Mouse (Mus musculus): ENCODE data around the gene Hist4h4. TPM values are rescaled to one million over a fixed set of nuclear protein-coding genes. Genes with fewer than 3 reads are reported as not detected.
A peak's percentile ranks its signal among the peaks of the same experiment; 100 is the strongest.

The Hist4h4 gene
- polyA plus RNA-seq, 1 experiment: 1.2 TPM

GRCm38 (mm10) chr6:136827881-136828561 lies 23.8 kb upstream of the Hist4h4 start, which contains the start of gene Wbp11:
Gene Wbp11 (minus strand): TSS chr6:136828233.
- TF ChIP-seq CTCF (IDR thresholded peaks at IDR 0.05; ENCODE audit: extremely low read depth, insufficient read depth, insufficient read length, insufficient replicate concordance) (no peak), POLR2A (IDR thresholded peaks at IDR 0.05; ENCODE audit: low read depth, low read length) (peak; percentile 64)
- under 1% methylated on average over 45 of the region's 45 CpGs for WGBS
- H3K4me1 ChIP-seq (ENCODE audit: control insufficient read depth, insufficient read depth, insufficient read length): no peaks in the 10 kb centered on the region; the same call in 1 of the 2 replicates
- peak within 1 kb of the TSS; percentile 86 for H3K4me3 ChIP-seq (ENCODE audit: extremely low read depth, insufficient read depth, insufficient read length)
- H3K27me3 ChIP-seq (ENCODE audit: control insufficient read depth, insufficient read depth, low read length): no peaks in the 10 kb centered on the region
- DNase-seq (ENCODE audit: low read depth in 1 of 2, low spot score in 2 of 2): peak; percentile 91 to 98
- H3K36me3 ChIP-seq (ENCODE audit: control insufficient read depth, insufficient read depth, low read length): peaks cover 13% of the 10 kb centered on the region
- peak within 1 kb of the TSS; percentile 69 for H3K27ac ChIP-seq (ENCODE audit: insufficient read depth, low read length)

DNA sequence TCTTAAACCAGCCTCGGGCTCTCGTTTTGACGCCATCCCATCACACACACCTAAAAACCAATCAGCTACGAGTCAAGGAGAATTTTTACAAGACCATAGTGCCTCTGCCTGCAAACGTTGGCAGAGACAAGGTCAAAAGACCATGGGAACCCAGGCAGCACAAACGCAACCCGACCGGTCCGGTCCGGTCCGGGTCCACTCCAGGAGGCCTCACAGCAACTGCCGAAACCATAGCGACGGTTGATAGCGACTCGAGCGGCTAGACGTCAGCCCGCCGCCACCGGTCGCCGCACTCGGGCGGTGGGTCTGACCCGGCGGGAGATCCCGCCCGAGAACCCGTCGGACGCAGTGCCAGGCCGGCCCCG lies 23.3 kb upstream of the Hist4h4 start, which contains the start of gene BC049715:
TSS of gene BC049715 (plus strand) at position 111 of the 365 bp plus-strand sequence.
- Histone ChIP-seq H3K36me3 (ENCODE audit: control insufficient read depth, insufficient read depth, low read length) (peaks cover 18% of the 10 kb centered on the region), H3K27ac (ENCODE audit: insufficient read depth, low read length) (peak within 1 kb of the TSS; percentile 69), H3K4me3 (ENCODE audit: extremely low read depth, insufficient read depth, insufficient read length) (peak within 1 kb of the TSS; percentile 86), H3K27me3 (ENCODE audit: control insufficient read depth, insufficient read depth, low read length) (no peaks in the 10 kb centered on the region), H3K4me1 (ENCODE audit: control insufficient read depth, insufficient read depth, insufficient read length) (no peaks in the 10 kb centered on the region; the same call in 1 of the 2 replicates)
- TF ChIP-seq POLR2A (IDR thresholded peaks at IDR 0.05; ENCODE audit: low read depth, low read length) (no peak), CTCF (IDR thresholded peaks at IDR 0.05; ENCODE audit: extremely low read depth, insufficient read depth, insufficient read length, insufficient replicate concordance) (no peak)
- WGBS: under 1% methylated on average over 34 of the region's 34 CpGs
- DNase-seq (ENCODE audit: low read depth in 1 of 2, low spot score in 2 of 2): no peak

GRCm38 (mm10) chr6:136827116-136827515 lies 22.9 kb upstream of the Hist4h4 start:
- WGBS: 5% methylated on average over 7 of the region's 7 CpGs
- no peak for TF ChIP-seq POLR2A (IDR thresholded peaks at IDR 0.05; ENCODE audit: low read depth, low read length)
- TF ChIP-seq CTCF (IDR thresholded peaks at IDR 0.05; ENCODE audit: extremely low read depth, insufficient read depth, insufficient read length, insufficient replicate concordance): no peak
- no peaks in the 10 kb centered on the region; the same call in 1 of the 2 replicates for H3K4me1 ChIP-seq (ENCODE audit: control insufficient read depth, insufficient read depth, insufficient read length)
- H3K27ac ChIP-seq (ENCODE audit: insufficient read depth, low read length): no peak overlapping the region
- peaks cover 21% of the 10 kb centered on the region for H3K36me3 ChIP-seq (ENCODE audit: control insufficient read depth, insufficient read depth, low read length)
- H3K27me3 ChIP-seq (ENCODE audit: control insufficient read depth, insufficient read depth, low read length): no peaks in the 10 kb centered on the region
- peak overlapping the region; percentile 86 for H3K4me3 ChIP-seq (ENCODE audit: extremely low read depth, insufficient read depth, insufficient read length)
- DNase-seq (ENCODE audit: low read depth in 1 of 2, low spot score in 2 of 2): no peak

DNA sequence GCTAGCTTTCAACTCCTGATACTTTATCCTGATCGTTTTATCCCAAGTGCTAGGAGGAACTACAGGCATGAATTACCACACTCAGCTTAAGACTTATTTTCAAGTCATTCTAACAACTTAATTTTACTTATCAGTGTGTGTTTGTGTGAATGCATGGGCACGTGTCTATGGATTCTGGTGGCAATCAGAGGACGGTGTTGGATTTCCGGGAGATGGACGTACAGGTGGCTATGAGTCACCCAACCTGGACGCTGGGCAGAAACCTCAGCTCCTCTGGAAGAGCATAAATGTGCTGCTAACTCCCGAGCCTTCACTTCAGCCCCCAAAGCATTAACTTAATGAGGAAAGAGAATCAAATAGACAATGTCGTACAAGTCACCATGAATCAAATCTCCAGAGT lies 20.8 kb upstream of the Hist4h4 start:
- WGBS: 91% methylated on average over 8 of the region's 8 CpGs
- DNase-seq (ENCODE audit: low read depth in 1 of 2, low spot score in 2 of 2): no peak
- H3K27me3 ChIP-seq (ENCODE audit: control insufficient read depth, insufficient read depth, low read length): no peaks in the 10 kb centered on the region
- no peak overlapping the region for H3K4me3 ChIP-seq (ENCODE audit: extremely low read depth, insufficient read depth, insufficient read length)
- H3K36me3 ChIP-seq (ENCODE audit: control insufficient read depth, insufficient read depth, low read length): peaks cover 41% of the 10 kb centered on the region
- H3K27ac ChIP-seq (ENCODE audit: insufficient read depth, low read length): no peak overlapping the region
- H3K4me1 ChIP-seq (ENCODE audit: control insufficient read depth, insufficient read depth, insufficient read length): no peaks in the 10 kb centered on the region; the same call in 1 of the 2 replicates
- TF ChIP-seq POLR2A (IDR thresholded peaks at IDR 0.05; ENCODE audit: low read depth, low read length) (no peak), CTCF (IDR thresholded peaks at IDR 0.05; ENCODE audit: extremely low read depth, insufficient read depth, insufficient read length, insufficient replicate concordance) (no peak)

- H3K27ac ChIP-seq (ENCODE audit: insufficient read depth, low read length): no peak overlapping the region
- no peaks in the 10 kb centered on the region for H3K4me1 ChIP-seq (ENCODE audit: control insufficient read depth, insufficient read depth, insufficient read length)
- DNase-seq (ENCODE audit: low read depth in 1 of 2, low spot score in 2 of 2): no peak
- WGBS: 96% methylated on average over 18 of the region's 18 CpGs
- H3K27me3 ChIP-seq (ENCODE audit: control insufficient read depth, insufficient read depth, low read length): no peaks in the 10 kb centered on the region
- peaks cover 64% of the 10 kb centered on the region for H3K36me3 ChIP-seq (ENCODE audit: control insufficient read depth, insufficient read depth, low read length)
- H3K4me3 ChIP-seq (ENCODE audit: extremely low read depth, insufficient read depth, insufficient read length): no peak overlapping the region
- no peak for TF ChIP-seq POLR2A (IDR thresholded peaks at IDR 0.05; ENCODE audit: low read depth, low read length)
These were observed 16.9 kb upstream of the Hist4h4 start for GRCm38 (mm10) chr6:136821086-136821485.

DNA sequence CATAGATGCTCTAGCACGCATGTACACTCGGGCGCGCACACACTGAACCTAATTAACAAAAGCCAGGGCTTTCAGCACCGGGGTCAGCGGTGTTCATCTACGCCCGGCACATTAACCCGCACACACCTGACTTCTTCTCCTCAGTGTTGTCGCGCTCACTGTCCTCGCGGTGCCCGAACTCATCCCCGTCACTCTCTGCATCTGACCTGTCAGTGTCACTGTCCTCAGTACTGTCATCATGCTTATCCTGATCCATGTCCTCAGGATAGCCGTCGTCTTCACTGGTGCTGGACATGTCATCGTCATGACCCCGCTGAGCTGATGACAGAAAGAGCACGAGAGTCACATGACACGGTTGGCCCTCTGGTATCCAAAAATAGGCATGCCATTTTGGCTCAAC lies 16.2 kb upstream of the Hist4h4 start:
- 97% methylated on average over 21 of the region's 21 CpGs for WGBS
- no peak for DNase-seq (ENCODE audit: low read depth in 1 of 2, low spot score in 2 of 2)
- TF ChIP-seq POLR2A (IDR thresholded peaks at IDR 0.05; ENCODE audit: low read depth, low read length) (no peak), CTCF (IDR thresholded peaks at IDR 0.05; ENCODE audit: extremely low read depth, insufficient read depth, insufficient read length, insufficient replicate concordance) (no peak)
- Histone ChIP-seq H3K27ac (ENCODE audit: insufficient read depth, low read length) (no peak overlapping the region), H3K4me1 (ENCODE audit: control insufficient read depth, insufficient read depth, insufficient read length) (no peaks in the 10 kb centered on the region), H3K27me3 (ENCODE audit: control insufficient read depth, insufficient read depth, low read length) (no peaks in the 10 kb centered on the region), H3K36me3 (ENCODE audit: control insufficient read depth, insufficient read depth, low read length) (peaks cover 70% of the 10 kb centered on the region), H3K4me3 (ENCODE audit: extremely low read depth, insufficient read depth, insufficient read length) (no peak overlapping the region)

GRCm38 (mm10) chr6:136817549-136817948 lies 13.3 kb upstream of the Hist4h4 start:
- 97% methylated on average over 3 of the region's 3 CpGs for WGBS
- TF ChIP-seq POLR2A (IDR thresholded peaks at IDR 0.05; ENCODE audit: low read depth, low read length) (no peak), CTCF (IDR thresholded peaks at IDR 0.05; ENCODE audit: extremely low read depth, insufficient read depth, insufficient read length, insufficient replicate concordance) (no peak)

More at GRCm38 (mm10) chr6:136817549-136817948, 13.3 kb upstream of the Hist4h4 start:
- DNase-seq (ENCODE audit: low read depth in 1 of 2, low spot score in 2 of 2): no peak
- Histone ChIP-seq H3K27me3 (ENCODE audit: control insufficient read depth, insufficient read depth, low read length) (no peaks in the 10 kb centered on the region), H3K4me1 (ENCODE audit: control insufficient read depth, insufficient read depth, insufficient read length) (no peaks in the 10 kb centered on the region), H3K4me3 (ENCODE audit: extremely low read depth, insufficient read depth, insufficient read length) (no peak overlapping the region), H3K36me3 (ENCODE audit: control insufficient read depth, insufficient read depth, low read length) (peaks cover 68% of the 10 kb centered on the region), H3K27ac (ENCODE audit: insufficient read depth, low read length) (no peak overlapping the region)
